Mouse (Mus musculus): ENCODE measurements around the gene Asb10.

GRCm38 (mm10) chr5:24556709-24557108 lies 15.9 kb upstream of the Asb10 start, which contains the start of gene 4931409K22Rik:
- no peak for TF ChIP-seq EP300 (optimal IDR thresholded peaks at IDR 0.05)
- TF ChIP-seq CTCF (IDR thresholded peaks at IDR 0.05; ENCODE audit: low read depth) = no peak
